Mouse (Mus musculus) small intestine, adult 10 weeks (tissue): ENCODE data around the gene Adamtsl1. TPM values are rescaled to one million over a fixed set of nuclear protein-coding genes. Genes with fewer than 3 reads are reported as not detected.

ENCODE experiments used
- polyA plus RNA-seq: library from polyadenylated mRNA; stranded (reverse); fragments of 350-450 nt; fragmentation: Illumina TruSeq; extraction: RNeasy Lipid Tissue Mini Kit (QIAGEN cat#74804); gene quantifications from one replicate; pipeline ENCODE4 v1.2.3, GENCODE M21; 2014; ENCODE audit warnings: low replicate concordance

The Adamtsl1 gene
- polyA plus RNA-seq: 0.82 TPM

DNA sequence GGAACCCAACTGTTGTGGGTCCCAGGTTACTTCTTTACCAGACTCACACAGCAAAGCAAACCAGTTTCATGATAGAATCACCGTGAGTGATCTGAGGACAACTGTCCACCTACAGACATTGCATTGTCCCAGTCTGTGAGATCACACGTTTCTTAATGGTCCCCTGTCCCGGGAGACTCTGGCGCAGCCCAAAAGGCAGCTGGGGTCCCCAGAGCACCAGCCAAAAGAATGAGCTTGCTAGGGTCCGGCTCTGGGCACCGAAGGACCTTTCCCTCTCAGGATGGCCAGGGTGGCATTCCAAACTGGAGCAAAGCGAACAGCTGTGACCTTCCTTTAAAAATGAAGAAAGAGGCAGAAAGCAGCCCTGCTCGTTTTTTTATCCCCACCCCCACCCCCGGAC, at the start of gene Adamtsl1:
Adamtsl1 (plus strand) TSS at position 381 of the 400 bp plus-strand sequence.

